ENCODE assay signal across 8 mouse cellular contexts in the genomic region with DNA sequence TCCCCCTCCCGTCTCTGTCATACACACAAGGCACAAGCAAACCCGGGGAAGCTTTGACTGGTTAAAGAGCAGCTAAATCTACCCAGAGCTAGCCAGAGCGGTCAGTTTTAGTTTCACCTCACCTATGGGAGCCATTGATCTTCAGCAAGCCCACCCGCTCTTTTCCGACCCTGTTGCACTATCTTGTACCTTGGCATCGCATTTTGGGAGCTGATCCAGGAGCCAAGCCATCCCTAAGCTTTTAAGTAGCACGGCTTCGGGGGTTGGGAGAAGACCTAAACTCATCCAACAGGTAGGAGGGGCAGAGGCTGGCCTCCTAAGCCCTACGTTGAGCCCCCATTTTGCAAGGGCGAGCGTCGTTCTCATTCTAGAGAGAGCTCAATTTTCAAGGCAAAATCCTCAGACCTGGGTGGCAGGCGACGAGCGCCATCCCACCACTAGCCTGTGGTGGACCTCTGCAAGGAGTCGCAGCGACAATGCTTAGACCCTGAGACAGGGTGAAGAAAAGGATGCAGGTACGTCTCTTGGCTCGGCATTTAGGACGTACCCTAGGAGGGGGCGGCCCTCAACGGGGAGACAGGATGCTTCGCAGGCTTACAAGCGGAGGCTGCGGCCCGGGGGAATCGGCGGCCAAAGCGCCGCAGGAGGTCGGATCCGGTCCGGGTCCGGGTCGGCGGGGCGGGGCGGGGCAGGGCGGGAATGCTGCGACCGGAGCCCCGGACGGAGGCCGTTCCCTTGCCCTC. TPM values are rescaled to one million over a fixed set of nuclear protein-coding genes. Genes with fewer than 3 reads are reported as not detected.
A peak's percentile ranks its signal among the peaks of the same experiment; 100 is the strongest.
DNase-seq lines count a peak whose midpoint lies in the region; ATAC-seq and TF ChIP-seq lines count a peak whose summit lies in the region.

No protein-coding gene starts in this region.

- peak overlapping the region; percentile 87 for H3K27ac ChIP-seq in lung, embryonic 14.5 days (ENCODE audit: low read depth)
- peak overlapping the region; percentile 83 for H3K27ac ChIP-seq in forebrain, embryonic 13.5 days
- peak overlapping the region; percentile 88 for H3K27ac ChIP-seq in limb, embryonic 12.5 days
- H3K27ac ChIP-seq in neural tube, embryonic 15.5 days (replicated peaks): peak overlapping the region; percentile 94

- no peaks in the 10 kb centered on the region for H3K36me3 ChIP-seq in lung, embryonic 14.5 days (ENCODE audit: insufficient read depth)
- H3K36me3 ChIP-seq in forebrain, embryonic 13.5 days (ENCODE audit: poor library complexity, severe bottlenecking): peaks cover 7% of the 10 kb centered on the region; the same call in 1 of the 2 replicates
- peaks cover 8% of the 10 kb centered on the region; the same call in 1 of the 2 replicates for H3K36me3 ChIP-seq in limb, embryonic 12.5 days
- no peaks in the 10 kb centered on the region for H3K36me3 ChIP-seq in neural tube, embryonic 15.5 days

- H3K9ac ChIP-seq in lung, embryonic 14.5 days: peak overlapping the region; percentile 90
- H3K9ac ChIP-seq in forebrain, embryonic 13.5 days: peak overlapping the region; percentile 93
- peak overlapping the region; percentile 90 for H3K9ac ChIP-seq in limb, embryonic 12.5 days (replicated peaks)
- peak overlapping the region; percentile 89 for H3K9ac ChIP-seq in neural tube, embryonic 15.5 days (replicated peaks)

- no peaks in the 10 kb centered on the region for H3K4me1 ChIP-seq in lung, embryonic 14.5 days (ENCODE audit: insufficient read depth)
- peaks cover 44% of the 10 kb centered on the region for H3K4me1 ChIP-seq in forebrain, embryonic 13.5 days
- H3K4me1 ChIP-seq in limb, embryonic 12.5 days (replicated peaks): peaks cover 20% of the 10 kb centered on the region
- H3K4me1 ChIP-seq in neural tube, embryonic 15.5 days: peaks cover 47% of the 10 kb centered on the region

- DNase-seq in adrenal gland, postnatal 14 days: peak; percentile 30
- DNase-seq in adrenal gland, postnatal 10 days: no peak
- no peak for DNase-seq in lung, embryonic 14.5 days
- DNase-seq in lung, postnatal 4 days: no peak
- no peak for DNase-seq in gastrocnemius, postnatal 36 days

- peak; percentile 80 for ATAC-seq in lung, embryonic 14.5 days (ENCODE audit: insufficient read depth)
- peak; percentile 72 for ATAC-seq in forebrain, embryonic 13.5 days
- peak; percentile 71 for ATAC-seq in limb, embryonic 12.5 days (ENCODE audit: insufficient number of reproducible peaks, insufficient read depth, low FRiP score, low TSS enrichment, low read depth)
- peak; percentile 53 for ATAC-seq in neural tube, embryonic 15.5 days (ENCODE audit: low FRiP score)

- no peaks in the 10 kb centered on the region for H3K9me3 ChIP-seq in lung, embryonic 14.5 days (ENCODE audit: low read depth, low read length)
- no peaks in the 10 kb centered on the region for H3K9me3 ChIP-seq in forebrain, embryonic 13.5 days (replicated peaks)
- no peaks in the 10 kb centered on the region for H3K9me3 ChIP-seq in limb, embryonic 12.5 days
- no peaks in the 10 kb centered on the region for H3K9me3 ChIP-seq in neural tube, embryonic 15.5 days (replicated peaks)

- H3K27me3 ChIP-seq in lung, embryonic 14.5 days (ENCODE audit: insufficient read depth, low read length): no peaks in the 10 kb centered on the region
- no peaks in the 10 kb centered on the region for H3K27me3 ChIP-seq in forebrain, embryonic 13.5 days
- H3K27me3 ChIP-seq in limb, embryonic 12.5 days: no peaks in the 10 kb centered on the region
- H3K27me3 ChIP-seq in neural tube, embryonic 15.5 days (replicated peaks): no peaks in the 10 kb centered on the region

- H3K4me2 ChIP-seq in lung, embryonic 14.5 days: peak overlapping the region; percentile 95
- H3K4me2 ChIP-seq in forebrain, embryonic 13.5 days: peak overlapping the region; percentile 87
- H3K4me2 ChIP-seq in limb, embryonic 12.5 days: peak overlapping the region; percentile 88
- H3K4me2 ChIP-seq in neural tube, embryonic 15.5 days: peak overlapping the region; percentile 96

- H3K4me3 ChIP-seq in lung, embryonic 14.5 days (ENCODE audit: low read depth, low read length): peak overlapping the region; percentile 79
- peak overlapping the region; percentile 89 for H3K4me3 ChIP-seq in forebrain, embryonic 13.5 days
- peak overlapping the region; percentile 86 for H3K4me3 ChIP-seq in limb, embryonic 12.5 days (replicated peaks)
- H3K4me3 ChIP-seq in neural tube, embryonic 15.5 days (replicated peaks): peak overlapping the region; percentile 88

- TF ChIP-seq CTCF in lung, embryonic 14.5 days (IDR thresholded peaks at IDR 0.05; ENCODE audit: low read depth): no peak

- 1% methylated on average over 43 of the region's 44 CpGs for WGBS in lung, embryonic 14.5 days
- WGBS in forebrain, embryonic 13.5 days: under 1% methylated on average over 41 of the region's 44 CpGs
- under 1% methylated on average over 36 of the region's 44 CpGs for WGBS in limb, embryonic 12.5 days
- 2% methylated on average over 43 of the region's 44 CpGs for WGBS in neural tube, embryonic 15.5 days

- intact Hi-C loops in gastrocnemius, postnatal 36 days (cut with DNase I): no loop called here

RNA-seq across cellular contexts. Expression of gene Zer1, which starts 0.5 kb away (rescaled TPM):
- total RNA-seq in adrenal gland, postnatal 14 days (2021): 32.4 and 40.5 TPM in 2 replicates
- total RNA-seq in adrenal gland, postnatal 10 days (2021): 10 to 100 TPM; 29.9 to 45.4 TPM
- polyA plus RNA-seq in lung, embryonic 14.5 days (2014; fragmentation: Nextera tagmentation; extraction: Ambion mirVana): 8.8 and 8.9 TPM in 2 replicates
- 10.5 and 10.9 TPM in 2 replicates for polyA plus RNA-seq in forebrain, embryonic 13.5 days (2015; fragmentation: Nextera tagmentation; extraction: Ambion mirVana)
- 11.8 and 12.0 TPM in 2 replicates for polyA plus RNA-seq in limb, embryonic 12.5 days (2016; fragmentation: Nextera tagmentation; extraction: Ambion mirVana)
- polyA plus RNA-seq in neural tube, embryonic 15.5 days (2015; fragmentation: Nextera tagmentation; extraction: Ambion mirVana): 12.4 and 14.5 TPM in 2 replicates
- 10 to 100 TPM; 19.9 to 21.7 TPM for total RNA-seq in gastrocnemius, postnatal 36 days (2021)

RNA-seq across cellular contexts. Expression of gene Tbc1d13, which starts 9.6 kb away (rescaled TPM):
- total RNA-seq in adrenal gland, postnatal 14 days (2021): 47.1 and 52.7 TPM in 2 replicates
- total RNA-seq in adrenal gland, postnatal 10 days (2021): 10 to 100 TPM; 47.2 to 64.0 TPM
- polyA plus RNA-seq in lung, embryonic 14.5 days (2014; fragmentation: Nextera tagmentation; extraction: Ambion mirVana): 10.9 and 12.3 TPM in 2 replicates
- polyA plus RNA-seq in forebrain, embryonic 13.5 days (2015; fragmentation: Nextera tagmentation; extraction: Ambion mirVana): 12.3 and 14.1 TPM in 2 replicates
- 11.3 and 13.1 TPM in 2 replicates for polyA plus RNA-seq in limb, embryonic 12.5 days (2016; fragmentation: Nextera tagmentation; extraction: Ambion mirVana)
- 11.3 TPM in 2 replicates for polyA plus RNA-seq in neural tube, embryonic 15.5 days (2015; fragmentation: Nextera tagmentation; extraction: Ambion mirVana)
- 10 to 100 TPM; 11.4 to 12.2 TPM for total RNA-seq in gastrocnemius, postnatal 36 days (2021)

RNA-seq across cellular contexts. Expression of gene Zdhhc12, which starts 30.5 kb away (rescaled TPM):
- total RNA-seq in adrenal gland, postnatal 14 days (2021): 13.9 and 18.3 TPM in 2 replicates
- total RNA-seq in adrenal gland, postnatal 10 days (2021): 10 to 100 TPM; 14.9 to 19.0 TPM
- polyA plus RNA-seq in lung, embryonic 14.5 days (2014; fragmentation: Nextera tagmentation; extraction: Ambion mirVana): 28.5 and 31.5 TPM in 2 replicates
- 21.0 and 21.2 TPM in 2 replicates for polyA plus RNA-seq in forebrain, embryonic 13.5 days (2015; fragmentation: Nextera tagmentation; extraction: Ambion mirVana)
- 26.0 and 28.2 TPM in 2 replicates for polyA plus RNA-seq in limb, embryonic 12.5 days (2016; fragmentation: Nextera tagmentation; extraction: Ambion mirVana)
- 31.6 and 33.6 TPM in 2 replicates for polyA plus RNA-seq in neural tube, embryonic 15.5 days (2015; fragmentation: Nextera tagmentation; extraction: Ambion mirVana)
- total RNA-seq in gastrocnemius, postnatal 36 days (2021): 1 to 10 TPM; 2.6 to 3.0 TPM

RNA-seq across cellular contexts. Expression of gene Pkn3, which starts 46.4 kb away (rescaled TPM):
- 5.7 and 10.9 TPM in 2 replicates for total RNA-seq in adrenal gland, postnatal 14 days (2021)
- total RNA-seq in adrenal gland, postnatal 10 days (2021): 10 to 100 TPM in 1 of 2 experiments, 1 to 10 TPM in 1; 6.3 to 10.1 TPM
- polyA plus RNA-seq in lung, embryonic 14.5 days (2014; fragmentation: Nextera tagmentation; extraction: Ambion mirVana): 9.5 and 11.7 TPM in 2 replicates
- polyA plus RNA-seq in forebrain, embryonic 13.5 days (2015; fragmentation: Nextera tagmentation; extraction: Ambion mirVana): 5.7 and 6.7 TPM in 2 replicates
- polyA plus RNA-seq in limb, embryonic 12.5 days (2016; fragmentation: Nextera tagmentation; extraction: Ambion mirVana): 12.3 and 14.1 TPM in 2 replicates
- 2.0 and 3.1 TPM in 2 replicates for polyA plus RNA-seq in neural tube, embryonic 15.5 days (2015; fragmentation: Nextera tagmentation; extraction: Ambion mirVana)
- total RNA-seq in gastrocnemius, postnatal 36 days (2021): 1 to 10 TPM; 2.8 to 5.1 TPM

RNA-seq across cellular contexts. Expression of gene Endog, which starts 47.4 kb away (rescaled TPM):
- total RNA-seq in adrenal gland, postnatal 14 days (2021): 49.3 and 52.9 TPM in 2 replicates
- total RNA-seq in adrenal gland, postnatal 10 days (2021): 10 to 100 TPM; 55.6 to 58.2 TPM
- 18.4 and 19.7 TPM in 2 replicates for polyA plus RNA-seq in lung, embryonic 14.5 days (2014; fragmentation: Nextera tagmentation; extraction: Ambion mirVana)
- polyA plus RNA-seq in forebrain, embryonic 13.5 days (2015; fragmentation: Nextera tagmentation; extraction: Ambion mirVana): 9.5 and 10.4 TPM in 2 replicates
- 17.9 and 18.4 TPM in 2 replicates for polyA plus RNA-seq in limb, embryonic 12.5 days (2016; fragmentation: Nextera tagmentation; extraction: Ambion mirVana)
- 26.9 and 27.1 TPM in 2 replicates for polyA plus RNA-seq in neural tube, embryonic 15.5 days (2015; fragmentation: Nextera tagmentation; extraction: Ambion mirVana)
- total RNA-seq in gastrocnemius, postnatal 36 days (2021): 10 to 100 TPM; 51.4 to 54.6 TPM
